Mouse (Mus musculus): ENCODE results near the gene Efnb2. TPM values are rescaled to one million over a fixed set of nuclear protein-coding genes. Genes with fewer than 3 reads are reported as not detected.

Efnb2 gene
- total and polyA plus RNA-seq, 3 experiments, result 16.8 to 24.1 (median 22.2) TPM

GRCm38 (mm10) chr8:8690146-8691092 lies 29.4 kb upstream of the Efnb2 start, which contains the start of gene Arglu1:
TSS of gene Arglu1 (minus strand) at chr8:8690521.
- H3K9ac ChIP-seq (ENCODE audit: low read depth, low read length), result peak within 1 kb of the TSS; percentile 95
- peak within 1 kb of the TSS; percentile 86 for H3K4me3 ChIP-seq
- H3K27ac ChIP-seq, result peak within 1 kb of the TSS; percentile 83
- H3K36me3 ChIP-seq (ENCODE audit: control insufficient read depth, insufficient read depth, low read length), result peaks cover 33% of the 10 kb centered on the region
- H3K4me1 ChIP-seq (ENCODE audit: control insufficient read depth, insufficient read depth, low read length), result peaks cover 21% of the 10 kb centered on the region
- peak; percentile 97 to 100 for DNase-seq
- no peaks in the 10 kb centered on the region for H3K27me3 ChIP-seq (ENCODE audit: control insufficient read depth, insufficient read depth, low read length)
- intact Hi-C loops (cut with DNase I), result loop anchor here (5.0 kb wide), 2 partner anchors 82 to 137 kb away; no protein-coding TSS in a partner anchor
- peak; percentile 74 for TF ChIP-seq POLR2A (IDR thresholded peaks at IDR 0.05; ENCODE audit: insufficient read depth, low read depth, low read length)
- no peak for TF ChIP-seq EP300 (IDR thresholded peaks at IDR 0.05; ENCODE audit: insufficient read depth, low read depth, low read length)
- WGBS, result 1% methylated on average over 76 of the region's 81 CpGs
- peaks cover 8% of the 10 kb centered on the region for H3K79me2 ChIP-seq (replicated peaks; ENCODE audit: control insufficient read depth, insufficient read depth, low read length)

- intact Hi-C loops (cut with DNase I), result loop anchor here (2.0 to 5.0 kb wide), 3 partner anchors 29 to 138 kb away; partner anchors contain the start of gene Efnb2
- WGBS, result under 1% methylated on average over 62 of the region's 68 CpGs
- H3K79me2 ChIP-seq (replicated peaks; ENCODE audit: control insufficient read depth, insufficient read depth, low read length), result peaks cover 8% of the 10 kb centered on the region
- TF ChIP-seq CTCF (IDR thresholded peaks at IDR 0.05) (no peak), POLR2A (IDR thresholded peaks at IDR 0.05; ENCODE audit: insufficient read depth, low read depth, low read length) (peak; percentile 27; the same call in 1 of the 2 replicates)
- H3K36me3 ChIP-seq (ENCODE audit: control insufficient read depth, insufficient read depth, low read length), result peaks cover 33% of the 10 kb centered on the region
- peak overlapping the region; percentile 95 for H3K9ac ChIP-seq (ENCODE audit: low read depth, low read length)
- H3K27ac ChIP-seq, result peak overlapping the region; percentile 83
- DNase-seq, result peak; percentile 79
- no peaks in the 10 kb centered on the region for H3K27me3 ChIP-seq (ENCODE audit: control insufficient read depth, insufficient read depth, low read length)
- peaks cover 22% of the 10 kb centered on the region for H3K4me1 ChIP-seq (ENCODE audit: control insufficient read depth, insufficient read depth, low read length)
- H3K4me3 ChIP-seq, result peak overlapping the region; percentile 86
Measured at GRCm38 (mm10) chr8:8689454-8690145, 28.6 kb upstream of the Efnb2 start.

GRCm38 (mm10) chr8:8688823-8689453 lies 27.9 kb upstream of the Efnb2 start:
- Histone ChIP-seq H3K36me3 (ENCODE audit: control insufficient read depth, insufficient read depth, low read length) (peaks cover 33% of the 10 kb centered on the region), H3K27ac (peak overlapping the region; percentile 23; the same call in 1 of the 2 replicates), H3K27me3 (ENCODE audit: control insufficient read depth, insufficient read depth, low read length) (no peaks in the 10 kb centered on the region), H3K79me2 (replicated peaks; ENCODE audit: control insufficient read depth, insufficient read depth, low read length) (peaks cover 8% of the 10 kb centered on the region), H3K4me3 (peak overlapping the region; percentile 86), H3K4me1 (ENCODE audit: control insufficient read depth, insufficient read depth, low read length) (peaks cover 24% of the 10 kb centered on the region), H3K9ac (ENCODE audit: low read depth, low read length) (peak overlapping the region; percentile 62)
- 6% methylated on average over 9 of the region's 9 CpGs for WGBS
- TF ChIP-seq EP300 (IDR thresholded peaks at IDR 0.05; ENCODE audit: insufficient read depth, low read depth, low read length) (no peak), CTCF (IDR thresholded peaks at IDR 0.05) (no peak), POLR2A (IDR thresholded peaks at IDR 0.05; ENCODE audit: insufficient read depth, low read depth, low read length) (no peak)
- intact Hi-C loops (cut with DNase I), result loop anchor here (2.0 kb wide), 1 partner anchor 28 kb away; the partner anchor contains the start of gene Efnb2
- no peak for DNase-seq

GRCm38 (mm10) chr8:8685517-8685916 lies 24.5 kb upstream of the Efnb2 start:
- TF ChIP-seq CTCF (IDR thresholded peaks at IDR 0.05) (no peak), EP300 (IDR thresholded peaks at IDR 0.05; ENCODE audit: insufficient read depth, low read depth, low read length) (no peak), POLR2A (IDR thresholded peaks at IDR 0.05; ENCODE audit: insufficient read depth, low read depth, low read length) (no peak)
- Histone ChIP-seq H3K27me3 (ENCODE audit: control insufficient read depth, insufficient read depth, low read length) (no peaks in the 10 kb centered on the region), H3K79me2 (replicated peaks; ENCODE audit: control insufficient read depth, insufficient read depth, low read length) (peaks cover 9% of the 10 kb centered on the region), H3K4me1 (ENCODE audit: control insufficient read depth, insufficient read depth, low read length) (peaks cover 24% of the 10 kb centered on the region), H3K4me3 (no peak overlapping the region), H3K9ac (ENCODE audit: low read depth, low read length) (peak overlapping the region; percentile 35; the same call in 1 of the 2 replicates), H3K27ac (no peak overlapping the region), H3K36me3 (ENCODE audit: control insufficient read depth, insufficient read depth, low read length) (peaks cover 48% of the 10 kb centered on the region)
- no peak for DNase-seq
- intact Hi-C loops (cut with DNase I), result no loop called here
- 23% methylated on average over 2 of the region's 2 CpGs for WGBS

GRCm38 (mm10) chr8:8682697-8683096 lies 21.7 kb upstream of the Efnb2 start:
- Histone ChIP-seq H3K4me3 (no peak overlapping the region), H3K9ac (ENCODE audit: low read depth, low read length) (no peak overlapping the region), H3K27ac (no peak overlapping the region), H3K36me3 (ENCODE audit: control insufficient read depth, insufficient read depth, low read length) (peaks cover 50% of the 10 kb centered on the region), H3K27me3 (ENCODE audit: control insufficient read depth, insufficient read depth, low read length) (no peaks in the 10 kb centered on the region), H3K4me1 (ENCODE audit: control insufficient read depth, insufficient read depth, low read length) (peaks cover 17% of the 10 kb centered on the region), H3K79me2 (replicated peaks; ENCODE audit: control insufficient read depth, insufficient read depth, low read length) (peaks cover 8% of the 10 kb centered on the region)
- TF ChIP-seq POLR2A (IDR thresholded peaks at IDR 0.05; ENCODE audit: insufficient read depth, low read depth, low read length), result no peak
- WGBS, result 92% methylated on average over 3 of the region's 3 CpGs
- DNase-seq, result no peak
- intact Hi-C loops (cut with DNase I), result no loop called here

Measured in heart, adult 2 months (tissue).